Mouse (Mus musculus) lung, postnatal 0 days (tissue): ENCODE data around the gene Efnb3. TPM values are rescaled to one million over a fixed set of nuclear protein-coding genes. Genes with fewer than 3 reads are reported as not detected.
"Not testable (repeated sequence)": the region's sequence is repeated elsewhere in the genome, so short reads cannot be mapped to it uniquely, and the experiment has no call there.

ENCODE experiments used
- ATAC-seq: fragments of 200-750 bp; cut with Nextera tagmentation; 2 replicates; pipeline ENCODE4 v1.8.0; 2017; ENCODE audit warnings: moderate library complexity
- DNase-seq: peaks from one replicate; pipeline ENCODE4 v3.0.0-alpha.2; 2016; ENCODE audit warnings: low spot score
- H3K27ac ChIP-seq: fragments of 300-500 bp; sonication (generic); 2 replicates; pipeline ENCODE4 v1.5.1; 2014; ENCODE audit warnings: antibody characterized with exemption, mild to moderate bottlenecking, low read length, mixed read lengths
- H3K27me3 ChIP-seq: fragments of 300-500 bp; sonication (generic); replicated peaks from 2 replicates; pipeline ENCODE4 v1.6.1; 2014; ENCODE audit warnings: low read length, mixed read lengths; ENCODE audit not compliant: insufficient read depth
- H3K36me3 ChIP-seq: fragments of 300-500 bp; sonication (generic); 2 replicates; pipeline ENCODE4 v1.6.1; 2014; ENCODE audit warnings: low read length, mixed read lengths; ENCODE audit not compliant: insufficient read depth
- H3K4me1 ChIP-seq: fragments of 300-500 bp; sonication (generic); 2 replicates; pipeline ENCODE4 v1.6.1; 2014; ENCODE audit warnings: antibody characterized with exemption, low read depth, low read length, mixed read lengths; ENCODE audit not compliant: insufficient read depth
- H3K4me2 ChIP-seq: fragments of 300-500 bp; sonication (generic); replicated peaks from 2 replicates; pipeline ENCODE4 v1.6.1; 2014; ENCODE audit warnings: low read depth, mild to moderate bottlenecking, low read length, moderate library complexity, mixed read lengths
- H3K4me3 ChIP-seq: fragments of 300-500 bp; sonication (generic); 2 replicates; pipeline ENCODE4 v1.5.1; 2014; ENCODE audit warnings: low read depth, low read length
- H3K9ac ChIP-seq: fragments of 300-500 bp; sonication (generic); replicated peaks from 2 replicates; pipeline ENCODE4 v1.6.1; 2014; ENCODE audit warnings: low read depth, mild to moderate bottlenecking
- H3K9me3 ChIP-seq: fragments of 300-500 bp; sonication (generic); 2 replicates; pipeline ENCODE4 v1.6.1; 2016; ENCODE audit warnings: low read length, mixed read lengths
- CTCF ChIP-seq: IDR thresholded peaks from 2 replicates; pipeline ENCODE4 v1.5.1; 2016; ENCODE audit warnings: antibody characterized with exemption, mild to moderate bottlenecking
- EP300 ChIP-seq: IDR thresholded peaks from 2 replicates; pipeline ENCODE4 v1.6.1; 2016; ENCODE audit warnings: antibody characterized with exemption, mild to moderate bottlenecking, control low read depth
- WGBS: fragments of 180-500 bp; shearing (Covaris S2); extraction: QIAGEN DNeasy Blood & Tissue Kit; methylation state at CpG from one replicate; pipeline ENCODE4 v1.1.7; 2014; 5-methylcytosine and 5-hydroxymethylcytosine counted together
- polyA plus RNA-seq: library from polyadenylated mRNA; unstranded; fragments of >200 nt; fragmentation: Nextera tagmentation; extraction: Ambion mirVana; gene quantifications from 2 replicates; pipeline ENCODE4 v1.2.1, GENCODE M21; 2015

Gene Efnb3
- polyA plus RNA-seq, 1 experiment from 2014 or later = 0.80 TPM

DNA sequence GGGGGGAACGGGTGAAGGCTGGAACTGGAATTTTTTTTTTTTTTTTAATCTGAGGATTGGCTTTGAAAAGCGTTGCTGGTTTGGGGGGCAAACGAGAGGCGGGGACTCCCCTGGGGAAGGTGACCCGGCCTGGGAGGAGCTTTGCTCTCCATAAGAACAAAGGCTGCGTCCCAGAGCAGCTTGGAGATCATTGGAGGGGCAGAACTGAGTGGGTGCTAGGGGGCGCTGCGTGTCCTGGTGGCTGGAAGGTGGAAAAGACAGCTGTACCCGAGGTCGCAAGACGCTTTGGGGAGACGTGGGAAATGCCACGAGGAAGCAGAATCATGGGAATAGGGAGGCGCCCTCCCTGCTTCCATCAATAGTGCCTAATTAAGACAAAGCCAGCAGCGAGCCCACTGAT is 12.9 kb downstream of the Efnb3 start:
- ATAC-seq (peak; percentile 34), DNase-seq (peak; percentile 50)
- Histone ChIP-seq H3K9ac (peak overlapping the region; percentile 52), H3K27me3 (no peaks in the 10 kb centered on the region), H3K4me2 (peak overlapping the region; percentile 94), H3K27ac (no peak overlapping the region), H3K36me3 (no peaks in the 10 kb centered on the region), H3K4me3 (peak overlapping the region; percentile 54), H3K4me1 (0 out of 2 replicates have a peak, but pooled peaks cover 3% of the 10 kb centered on the region), H3K9me3 (no peaks in the 10 kb centered on the region)
- TF ChIP-seq EP300 (no peak), CTCF (peak; percentile 61)
- 1% methylated on average over 14 of the region's 15 CpGs for WGBS

DNA sequence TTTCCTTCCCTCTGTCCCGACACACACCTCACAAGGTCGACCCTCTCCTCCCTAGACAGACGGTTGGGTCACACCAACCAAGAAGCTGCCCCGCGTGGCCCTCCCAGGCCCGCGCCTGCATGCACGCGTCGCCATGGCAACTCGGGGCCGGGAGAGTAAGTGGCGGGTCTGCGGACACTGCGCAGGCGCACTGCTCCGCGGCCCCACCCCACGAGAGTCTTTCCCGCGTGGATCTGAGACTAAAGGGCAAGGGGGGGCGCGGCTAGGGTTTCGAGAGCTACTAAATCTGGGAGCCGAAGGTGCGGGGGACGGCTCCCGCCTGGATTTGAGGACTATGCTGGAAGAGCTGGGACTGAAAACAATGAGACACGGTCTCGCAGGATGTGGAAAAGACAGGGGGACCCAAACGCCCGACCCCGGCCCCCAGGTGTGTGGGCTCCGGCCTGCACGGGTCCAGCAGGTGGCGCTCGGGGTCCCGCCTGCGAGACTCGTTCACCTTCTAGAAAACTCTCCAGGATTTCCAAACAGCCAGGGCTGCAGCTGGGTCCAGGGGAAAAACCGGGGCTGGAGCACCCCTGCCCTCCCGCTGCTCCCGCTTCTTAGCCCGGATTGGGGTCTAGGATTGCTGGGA is 13.5 kb downstream of the Efnb3 start:
- Histone ChIP-seq H3K9ac (peak overlapping the region; percentile 52), H3K27me3 (no peaks in the 10 kb centered on the region), H3K4me1 (0 out of 2 replicates have a peak, but pooled peaks cover 3% of the 10 kb centered on the region), H3K9me3 (no peaks in the 10 kb centered on the region), H3K27ac (peak overlapping the region; percentile 1; the same call in 1 of the 2 replicates), H3K4me3 (peak overlapping the region; percentile 54), H3K4me2 (peak overlapping the region; percentile 94), H3K36me3 (no peaks in the 10 kb centered on the region)
- WGBS = under 1% methylated on average over 38 of the region's 44 CpGs
- TF ChIP-seq EP300 (no peak), CTCF (peak; percentile 61)
- DNase-seq (peak; percentile 92), ATAC-seq (peak; percentile 85)

DNA sequence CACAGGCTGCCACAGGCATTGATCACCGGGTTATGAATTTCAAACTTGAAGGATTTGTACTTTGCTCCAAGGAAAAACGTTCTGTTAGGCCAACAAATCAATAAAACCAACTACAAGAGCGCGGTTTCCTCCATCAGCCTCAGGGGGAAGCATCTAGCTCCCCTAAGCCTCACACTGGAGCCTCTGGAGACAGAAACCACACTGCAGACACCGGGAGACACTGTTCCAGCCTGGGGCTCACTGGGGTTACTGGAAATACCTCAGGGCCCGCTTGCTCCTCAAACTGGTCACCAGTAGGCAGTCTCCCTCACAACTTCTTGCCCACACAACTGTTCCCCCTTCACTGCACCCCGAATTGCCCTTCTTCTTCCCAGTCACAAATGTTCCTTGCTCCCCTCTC is 14.0 kb downstream of the Efnb3 start:
- no peaks in the 10 kb centered on the region for H3K36me3 ChIP-seq
- H3K9ac ChIP-seq = peak overlapping the region; percentile 52; the same call in 1 of the 2 replicates
- 22% methylated on average over 7 of the region's 7 CpGs for WGBS
- DNase-seq (no peak), ATAC-seq (peak; percentile 5; the same call in 1 of the 2 replicates)
- 0 out of 2 replicates have a peak, but pooled peaks cover 3% of the 10 kb centered on the region for H3K4me1 ChIP-seq
- TF ChIP-seq CTCF (no peak), EP300 (no peak)
- H3K9me3 ChIP-seq = no peaks in the 10 kb centered on the region
- no peaks in the 10 kb centered on the region for H3K27me3 ChIP-seq
- peak overlapping the region; percentile 1; the same call in 1 of the 2 replicates for H3K27ac ChIP-seq
- peak overlapping the region; percentile 94 for H3K4me2 ChIP-seq
- H3K4me3 ChIP-seq = peak overlapping the region; percentile 54; the same call in 1 of the 2 replicates

DNA sequence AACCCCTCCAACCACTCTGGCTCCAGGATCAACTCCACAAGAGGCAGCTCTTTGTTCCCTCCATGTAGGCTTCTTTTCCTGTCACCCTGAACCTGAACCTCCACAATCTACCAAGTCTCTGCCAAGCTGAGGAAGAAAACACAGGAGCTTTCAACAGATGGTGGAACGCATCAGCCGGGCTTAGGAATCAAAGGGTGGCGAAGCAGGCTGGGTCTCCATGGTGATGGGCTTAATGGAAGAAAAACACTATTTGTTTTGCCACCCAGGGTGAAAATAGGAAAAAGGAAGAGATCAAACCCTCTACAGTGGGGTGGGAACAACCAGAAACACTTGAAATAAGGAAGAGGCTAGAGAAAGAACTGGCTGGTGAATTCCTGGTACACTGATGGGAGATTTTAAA is 16.4 kb downstream of the Efnb3 start:
- Histone ChIP-seq H3K4me2 (no peak overlapping the region), H3K27me3 (no peaks in the 10 kb centered on the region), H3K36me3 (no peaks in the 10 kb centered on the region), H3K4me3 (no peak overlapping the region), H3K9me3 (no peaks in the 10 kb centered on the region), H3K27ac (no peak overlapping the region), H3K4me1 (0 out of 2 replicates have a peak, but pooled peaks cover 3% of the 10 kb centered on the region), H3K9ac (no peak overlapping the region)
- no peak for DNase-seq
- ATAC-seq = no peak
- 46% methylated on average over 3 of the region's 3 CpGs for WGBS
- TF ChIP-seq EP300 (no peak), CTCF (no peak)

DNA sequence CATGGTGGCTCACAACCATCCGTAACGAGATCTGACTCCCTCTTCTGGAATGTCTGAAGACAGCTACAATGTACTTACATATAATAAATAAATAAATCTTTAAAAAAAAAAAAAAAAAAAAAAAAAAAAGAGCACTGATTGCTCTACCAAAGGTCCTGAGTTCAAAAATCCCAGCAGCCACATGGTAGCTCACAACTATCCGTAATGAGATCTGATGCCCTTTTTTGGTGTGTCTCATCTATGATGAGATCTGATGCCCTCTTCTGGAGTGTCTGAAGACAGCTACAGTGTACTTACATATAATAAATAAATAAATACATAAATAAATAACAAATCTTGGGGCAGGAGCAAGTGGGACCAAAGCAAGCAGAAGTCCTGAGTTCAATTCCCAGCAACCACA is 18.3 kb downstream of the Efnb3 start:
- not testable (repeated sequence) for DNase-seq, ATAC-seq, H3K27ac ChIP-seq

DNA sequence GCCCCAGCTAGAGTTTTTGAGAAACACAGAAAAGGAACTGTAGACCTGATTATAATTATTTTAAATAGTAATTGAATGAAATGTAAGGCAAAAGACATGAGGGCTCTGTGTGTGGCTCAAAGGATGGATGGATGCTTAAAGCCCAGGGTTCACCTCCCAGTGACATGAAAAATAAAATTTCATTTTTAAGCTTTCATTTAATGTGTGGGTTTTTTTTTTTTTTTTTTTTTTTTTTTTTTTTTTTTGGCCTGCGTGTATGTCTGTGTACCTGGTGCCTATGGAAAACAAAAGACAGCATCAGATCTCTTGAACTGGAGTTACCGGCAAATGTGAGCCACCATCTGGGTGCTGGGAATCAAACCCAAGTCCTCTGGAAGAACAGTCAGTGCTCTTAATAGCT is 19.3 kb downstream of the Efnb3 start:
- Histone ChIP-seq H3K4me2 (no peak overlapping the region), H3K27ac (no peak overlapping the region), H3K9ac (no peak overlapping the region), H3K36me3 (no peaks in the 10 kb centered on the region), H3K9me3 (no peaks in the 10 kb centered on the region), H3K4me1 (no peaks in the 10 kb centered on the region), H3K27me3 (no peaks in the 10 kb centered on the region), H3K4me3 (no peak overlapping the region)
- no peak for DNase-seq
- WGBS = 88% methylated on average over 2 of the region's 2 CpGs
- ATAC-seq = no peak
- TF ChIP-seq EP300 (no peak), CTCF (no peak)

More for the DNA sequence above, 18.3 kb downstream of the Efnb3 start:
- not testable (repeated sequence) for H3K27me3 ChIP-seq, H3K9ac ChIP-seq, H3K4me1 ChIP-seq, H3K9me3 ChIP-seq, H3K36me3 ChIP-seq, H3K4me3 ChIP-seq, H3K4me2 ChIP-seq
- 75% methylated on average over 1 of the region's 3 CpGs for WGBS
